8 mouse cellular contexts compared by ENCODE assay signal in genomic region chr5:24424004-24424781, GRCm38 (mm10). TPM values are rescaled to one million over a fixed set of nuclear protein-coding genes. Genes with fewer than 3 reads are reported as not detected.
A peak's percentile ranks its signal among the peaks of the same experiment; 100 is the strongest.
DNase-seq lines count a peak whose midpoint lies in the region; ATAC-seq and TF ChIP-seq lines count a peak whose summit lies in the region.

No protein-coding gene starts in this region.

- H3K27ac ChIP-seq in testis, adult 2 months (ENCODE audit: control insufficient read depth, insufficient read depth, low read depth, low read length) = peak overlapping the region; percentile 95
- H3K27ac ChIP-seq in heart, postnatal 0 days (ENCODE audit: low read depth) = peak overlapping the region; percentile 96
- peak overlapping the region; percentile 97 for H3K27ac ChIP-seq in liver, postnatal 0 days (ENCODE audit: low read depth)
- H3K27ac ChIP-seq in stomach, postnatal 0 days (replicated peaks) = peak overlapping the region; percentile 94

- DNase-seq in frontal cortex, postnatal 36 days (ENCODE audit: low spot score in 2 of 2) = no peak
- DNase-seq in testis, postnatal 10 days (ENCODE audit: low spot score) = no peak
- DNase-seq in heart, postnatal 0 days (ENCODE audit: low spot score) = no peak
- DNase-seq in liver, postnatal 0 days = no peak
- DNase-seq in stomach, postnatal 0 days (ENCODE audit: low spot score) = no peak
- no peak for DNase-seq in layer of hippocampus, adult 18-20 months (ENCODE audit: low spot score in 2 of 2)

- H3K27me3 ChIP-seq in testis, adult 2 months (ENCODE audit: control insufficient read depth, insufficient read depth, low read length) = no peaks in the 10 kb centered on the region
- no peaks in the 10 kb centered on the region for H3K27me3 ChIP-seq in heart, postnatal 0 days (ENCODE audit: control insufficient read depth, insufficient read depth, low read length)
- H3K27me3 ChIP-seq in liver, postnatal 0 days (ENCODE audit: insufficient read depth, low read length) = no peaks in the 10 kb centered on the region
- no peaks in the 10 kb centered on the region for H3K27me3 ChIP-seq in stomach, postnatal 0 days (ENCODE audit: control insufficient read depth, insufficient read depth, low read length)

- peak overlapping the region; percentile 92 for H3K4me3 ChIP-seq in testis, adult 2 months (ENCODE audit: control insufficient read depth, low read depth, low read length)
- peak overlapping the region; percentile 72 for H3K4me3 ChIP-seq in heart, postnatal 0 days (ENCODE audit: low read depth, low read length)
- peak overlapping the region; percentile 65 for H3K4me3 ChIP-seq in liver, postnatal 0 days (ENCODE audit: low read depth, low read length)
- H3K4me3 ChIP-seq in stomach, postnatal 0 days (ENCODE audit: low read depth, low read length) = peak overlapping the region; percentile 68

- TF ChIP-seq POLR2A in testis, adult 2 months (IDR thresholded peaks at IDR 0.05; ENCODE audit: control insufficient read depth, low read depth, low read length) = no peak

- no peak for TF ChIP-seq EP300 in heart, postnatal 0 days (IDR thresholded peaks at IDR 0.05; ENCODE audit: low read depth)
- TF ChIP-seq EP300 in liver, postnatal 0 days (IDR thresholded peaks at IDR 0.05; ENCODE audit: low read depth) = no peak
- peak; percentile 71 for TF ChIP-seq EP300 in stomach, postnatal 0 days (optimal IDR thresholded peaks at IDR 0.05)

- TF ChIP-seq CTCF in testis, adult 2 months (IDR thresholded peaks at IDR 0.05; ENCODE audit: control insufficient read depth, insufficient read depth, insufficient replicate concordance, low read depth, low read length) = no peak
- no peak for TF ChIP-seq CTCF in heart, postnatal 0 days (IDR thresholded peaks at IDR 0.05; ENCODE audit: low read depth)
- TF ChIP-seq CTCF in liver, postnatal 0 days (IDR thresholded peaks at IDR 0.05; ENCODE audit: low read depth) = no peak
- TF ChIP-seq CTCF in stomach, postnatal 0 days (IDR thresholded peaks at IDR 0.05; ENCODE audit: low read depth) = no peak

- ATAC-seq in frontal cortex, adult (ENCODE audit: low TSS enrichment) = peak; percentile 5
- no peak for ATAC-seq in heart, postnatal 0 days (ENCODE audit: insufficient read depth, low read depth)
- ATAC-seq in liver, postnatal 0 days = peak; percentile 59
- ATAC-seq in stomach, postnatal 0 days (ENCODE audit: low FRiP score, low TSS enrichment) = peak; percentile 24

- no peaks in the 10 kb centered on the region for H3K36me3 ChIP-seq in testis, adult 2 months (ENCODE audit: control insufficient read depth, insufficient read depth, low read length)
- H3K36me3 ChIP-seq in heart, postnatal 0 days (replicated peaks; ENCODE audit: control insufficient read depth, insufficient read depth, low read length) = peaks cover 11% of the 10 kb centered on the region; the same call in 1 of the 2 replicates
- H3K36me3 ChIP-seq in liver, postnatal 0 days (replicated peaks; ENCODE audit: insufficient read depth, low read length) = peaks cover 9% of the 10 kb centered on the region; the same call in 1 of the 2 replicates
- H3K36me3 ChIP-seq in stomach, postnatal 0 days (ENCODE audit: control insufficient read depth, insufficient read depth, low read length) = peaks cover 3% of the 10 kb centered on the region; the same call in 1 of the 2 replicates

- H3K9ac ChIP-seq in heart, postnatal 0 days (replicated peaks; ENCODE audit: low read depth, low read length) = peak overlapping the region; percentile 70
- peak overlapping the region; percentile 80 for H3K9ac ChIP-seq in liver, postnatal 0 days (replicated peaks)
- peak overlapping the region; percentile 76 for H3K9ac ChIP-seq in stomach, postnatal 0 days (ENCODE audit: low read length)

- peak overlapping the region; percentile 77 for H3K4me2 ChIP-seq in heart, postnatal 0 days (ENCODE audit: low read depth, low read length)
- H3K4me2 ChIP-seq in liver, postnatal 0 days (ENCODE audit: low read depth, low read length) = peak overlapping the region; percentile 96
- H3K4me2 ChIP-seq in stomach, postnatal 0 days (replicated peaks; ENCODE audit: low read depth) = peak overlapping the region; percentile 88

- H3K9me3 ChIP-seq in heart, postnatal 0 days (replicated peaks; ENCODE audit: control insufficient read depth, low read length) = no peaks in the 10 kb centered on the region
- no peaks in the 10 kb centered on the region for H3K9me3 ChIP-seq in liver, postnatal 0 days (ENCODE audit: low read length)
- H3K9me3 ChIP-seq in stomach, postnatal 0 days (ENCODE audit: control insufficient read depth, low read length) = no peaks in the 10 kb centered on the region

- WGBS in heart, postnatal 0 days = 9% methylated on average over 21 of the region's 21 CpGs
- 12% methylated on average over 21 of the region's 21 CpGs for WGBS in liver, postnatal 0 days (ENCODE audit: insufficient replicate concordance)
- 7% methylated on average over 21 of the region's 21 CpGs for WGBS in stomach, postnatal 0 days

- peaks cover 22% of the 10 kb centered on the region for H3K4me1 ChIP-seq in testis, adult 2 months (ENCODE audit: control insufficient read depth, insufficient read depth, low read length)
- peaks cover 24% of the 10 kb centered on the region for H3K4me1 ChIP-seq in heart, postnatal 0 days (ENCODE audit: control insufficient read depth, insufficient read depth)
- H3K4me1 ChIP-seq in liver, postnatal 0 days (ENCODE audit: insufficient read depth) = peaks cover 26% of the 10 kb centered on the region
- H3K4me1 ChIP-seq in stomach, postnatal 0 days (replicated peaks; ENCODE audit: control insufficient read depth, insufficient read depth) = no peaks in the 10 kb centered on the region; the same call in none of the 2 replicates

RNA-seq across cellular contexts. Expression of gene Slc4a2, which starts 0.6 kb away (rescaled TPM):
- polyA plus RNA-seq in testis, adult 2 months (2012; rRNA removed) = 46.4 and 46.9 TPM in 2 replicates
- 74.9 and 110 TPM in 2 replicates for total RNA-seq in heart, postnatal 0 days (2014; rRNA removed; ENCODE audit: low replicate concordance)
- 20.8 and 21.5 TPM in 2 replicates for polyA plus RNA-seq in heart, postnatal 0 days (2015; fragmentation: Nextera tagmentation; extraction: Ambion mirVana)
- 7.5 and 8.3 TPM in 2 replicates for polyA plus RNA-seq in liver, postnatal 0 days (2015; fragmentation: Nextera tagmentation; extraction: Ambion mirVana)
- polyA plus RNA-seq in stomach, postnatal 0 days (2015; fragmentation: Nextera tagmentation; extraction: Ambion mirVana) = 34.3 and 37.8 TPM in 2 replicates
- total RNA-seq in layer of hippocampus, adult 18-20 months (2021) = 10 to 100 TPM; 30.1 to 30.8 TPM

RNA-seq across cellular contexts. Expression of gene Cdk5, which starts 0.9 kb away (rescaled TPM):
- polyA plus RNA-seq in testis, adult 2 months (2012; rRNA removed) = 40.6 and 52.3 TPM in 2 replicates
- 17.3 and 21.6 TPM in 2 replicates for total RNA-seq in heart, postnatal 0 days (2014; rRNA removed; ENCODE audit: low replicate concordance)
- polyA plus RNA-seq in heart, postnatal 0 days (2015; fragmentation: Nextera tagmentation; extraction: Ambion mirVana) = 30.9 and 32.2 TPM in 2 replicates
- polyA plus RNA-seq in liver, postnatal 0 days (2015; fragmentation: Nextera tagmentation; extraction: Ambion mirVana) = 11.5 and 13.1 TPM in 2 replicates
- polyA plus RNA-seq in stomach, postnatal 0 days (2015; fragmentation: Nextera tagmentation; extraction: Ambion mirVana) = 29.3 and 30.5 TPM in 2 replicates
- 100 to 1,000 TPM; 126 to 133 TPM for total RNA-seq in layer of hippocampus, adult 18-20 months (2021)

RNA-seq across cellular contexts. Expression of gene Asic3, which starts 11.0 kb away (rescaled TPM):
- polyA plus RNA-seq in testis, adult 2 months (2012; rRNA removed) = 1.1 and 1.7 TPM in 2 replicates
- not detected in 2 replicates for total RNA-seq in heart, postnatal 0 days (2014; rRNA removed; ENCODE audit: low replicate concordance)
- polyA plus RNA-seq in heart, postnatal 0 days (2015; fragmentation: Nextera tagmentation; extraction: Ambion mirVana) = 0.08 and 0.10 TPM in 2 replicates
- polyA plus RNA-seq in liver, postnatal 0 days (2015; fragmentation: Nextera tagmentation; extraction: Ambion mirVana) = 0.11 TPM in 1 of 2 replicates, not detected in the other
- polyA plus RNA-seq in stomach, postnatal 0 days (2015; fragmentation: Nextera tagmentation; extraction: Ambion mirVana) = 0.10 TPM in 1 of 2 replicates, not detected in the other
- total RNA-seq in layer of hippocampus, adult 18-20 months (2021) = under 1 TPM; 0.27 to 0.53 TPM

RNA-seq across cellular contexts. Expression of gene Fastk, which starts 20.9 kb away (rescaled TPM):
- polyA plus RNA-seq in testis, adult 2 months (2012; rRNA removed) = 243 and 247 TPM in 2 replicates
- total RNA-seq in heart, postnatal 0 days (2014; rRNA removed; ENCODE audit: low replicate concordance) = 368 and 470 TPM in 2 replicates
- 219 and 223 TPM in 2 replicates for polyA plus RNA-seq in heart, postnatal 0 days (2015; fragmentation: Nextera tagmentation; extraction: Ambion mirVana)
- 40.6 and 46.9 TPM in 2 replicates for polyA plus RNA-seq in liver, postnatal 0 days (2015; fragmentation: Nextera tagmentation; extraction: Ambion mirVana)
- 66.6 and 67.9 TPM in 2 replicates for polyA plus RNA-seq in stomach, postnatal 0 days (2015; fragmentation: Nextera tagmentation; extraction: Ambion mirVana)
- total RNA-seq in layer of hippocampus, adult 18-20 months (2021) = 100 to 1,000 TPM; 109 to 115 TPM

RNA-seq across cellular contexts. Expression of gene Tmub1, which starts 23.5 kb away (rescaled TPM):
- 5.7 and 6.2 TPM in 2 replicates for polyA plus RNA-seq in testis, adult 2 months (2012; rRNA removed)
- 30.8 and 36.7 TPM in 2 replicates for total RNA-seq in heart, postnatal 0 days (2014; rRNA removed; ENCODE audit: low replicate concordance)
- polyA plus RNA-seq in heart, postnatal 0 days (2015; fragmentation: Nextera tagmentation; extraction: Ambion mirVana) = 16.5 and 17.3 TPM in 2 replicates
- polyA plus RNA-seq in liver, postnatal 0 days (2015; fragmentation: Nextera tagmentation; extraction: Ambion mirVana) = 5.2 and 5.5 TPM in 2 replicates
- polyA plus RNA-seq in stomach, postnatal 0 days (2015; fragmentation: Nextera tagmentation; extraction: Ambion mirVana) = 20.9 and 21.1 TPM in 2 replicates
- 10 to 100 TPM; 21.8 to 23.7 TPM for total RNA-seq in layer of hippocampus, adult 18-20 months (2021)
